ENCODE assay signal across 8 mouse cellular contexts in the genomic region with DNA sequence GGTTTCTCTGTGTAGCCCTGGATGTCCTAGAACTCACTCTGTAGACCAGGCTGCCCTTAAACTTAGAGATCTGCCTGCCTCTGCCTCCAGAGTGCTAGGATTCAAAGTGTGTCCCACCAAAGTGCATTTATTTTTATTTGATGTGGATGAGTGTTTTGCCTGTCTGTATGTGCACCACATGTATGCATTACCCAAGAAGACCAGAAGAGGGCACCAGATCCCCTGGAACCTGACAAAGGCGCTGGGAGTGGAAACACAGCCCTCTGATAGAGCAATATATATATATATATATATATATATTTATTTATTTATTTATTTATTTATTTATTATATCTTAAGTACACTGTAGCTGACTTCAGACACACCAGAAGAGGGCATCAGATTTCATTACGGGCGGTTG. TPM values are rescaled to one million over a fixed set of nuclear protein-coding genes. Genes with fewer than 3 reads are reported as not detected.
DNase-seq lines count a peak whose midpoint lies in the region; ATAC-seq and TF ChIP-seq lines count a peak whose summit lies in the region.
"Not testable (repeated sequence)": the region's sequence is repeated elsewhere in the genome, so short reads cannot be mapped to it uniquely, and the experiment has no call there.

No protein-coding gene starts in this region.

- peak; percentile 43; the same call in 1 of the 2 replicates for TF ChIP-seq CTCF in gastrocnemius, adult 2 months (IDR thresholded peaks at IDR 0.05)
- TF ChIP-seq CTCF in kidney, postnatal 0 days (IDR thresholded peaks at IDR 0.05; ENCODE audit: low read depth), result peak; percentile 46; the same call in 1 of the 2 replicates
- 0 out of 2 replicates have a peak, but pooled peaks have one; percentile 6 for TF ChIP-seq CTCF in lung, adult 2 months (IDR thresholded peaks at IDR 0.05; ENCODE audit: insufficient read depth, low read length)

- not testable (repeated sequence) for H3K27me3 ChIP-seq in kidney, postnatal 0 days (ENCODE audit: insufficient read depth, low read length)

- in situ Hi-C loops in ES-E14 (cut with MboI; ENCODE audit: low sequenced_read_pairs in 2 of 2, unreplicated experiment in 2 of 2), result not testable (repeated sequence)

- not testable (repeated sequence) for H3K4me1 ChIP-seq in ES-E14 (ENCODE audit: control insufficient read depth in 2 of 2, insufficient read depth in 2 of 2, low read length in 2 of 2, poor library complexity in 1 of 2); kidney, postnatal 0 days (replicated peaks; ENCODE audit: insufficient read depth, low read length); lung, adult 2 months (ENCODE audit: control insufficient read depth, insufficient read depth, low read length)

- H3K27ac ChIP-seq in ES-E14 (ENCODE audit: insufficient read depth, low read depth, low read length, poor library complexity, severe bottlenecking); gastrocnemius, adult 2 months; kidney, postnatal 0 days: not testable (repeated sequence)

- intact Hi-C loops in gastrocnemius, adult 2 months (cut with DNase I), result not testable (repeated sequence)

- H3K4me2 ChIP-seq in kidney, postnatal 0 days (ENCODE audit: low read length), result not testable (repeated sequence)

- not testable (repeated sequence) for H3K9me3 ChIP-seq in ES-E14 (ENCODE audit: control insufficient read depth, insufficient read depth, low read depth, low read length); kidney, postnatal 0 days (replicated peaks; ENCODE audit: low read length)

- TF ChIP-seq POLR2A in lung, adult 2 months (IDR thresholded peaks at IDR 0.05; ENCODE audit: borderline replicate concordance, extremely low read depth, low read depth, low read length), result not testable (repeated sequence)

- DNase-seq in A20 (ENCODE audit: low read depth, low spot score) (peak; percentile 41), ES-E14 (ENCODE audit: low read depth, low spot score) (peak; percentile 69)
- peak; percentile 57 for DNase-seq in adrenal gland, postnatal 14 days
- DNase-seq in gastrocnemius, adult 2 months; kidney, postnatal 0 days (ENCODE audit: low spot score); lung, adult 2 months: not testable (repeated sequence)
- DNase-seq in retina, postnatal 1 day, result peak; percentile 55
- peak; percentile 56 for DNase-seq in thymus, postnatal 4 days

- H3K4me3 ChIP-seq in ES-E14 (ENCODE audit: insufficient read depth in 1 of 2, low read depth in 1 of 2, low read length in 2 of 2, poor library complexity in 1 of 2, severe bottlenecking in 1 of 2); gastrocnemius, adult 2 months; kidney, postnatal 0 days (replicated peaks; ENCODE audit: low read depth, low read length); lung, adult 2 months (replicated peaks; ENCODE audit: extremely low read depth, low read depth, low read length): not testable (repeated sequence)

- H3K36me3 ChIP-seq in ES-E14 (ENCODE audit: control insufficient read depth, insufficient read depth, low read length, poor library complexity, severe bottlenecking); kidney, postnatal 0 days (ENCODE audit: insufficient read depth, low read length): not testable (repeated sequence)

- not testable (repeated sequence) for ATAC-seq in kidney, postnatal 0 days (replicated peaks; ENCODE audit: low FRiP score, low read depth)

- WGBS in kidney, postnatal 0 days, result 89% methylated on average over 3 of the region's 3 CpGs
- WGBS in lung, adult 2 months, result 90% methylated on average over 3 of the region's 3 CpGs

- H3K9ac ChIP-seq in ES-E14 (ENCODE audit: insufficient read depth, low read depth, low read length, poor library complexity, severe bottlenecking); kidney, postnatal 0 days (ENCODE audit: low read depth, low read length): not testable (repeated sequence)

RNA-seq across cellular contexts. Expression of a gene that starts 25.9 kb away (rescaled TPM):
- total RNA-seq in ES-E14 (2012; rRNA removed), result 19.8 and 19.9 TPM in 2 replicates
- 165 and 192 TPM in 2 replicates for total RNA-seq in adrenal gland, postnatal 14 days (2021)
- 100 to 1,000 TPM; 123 to 153 TPM for total RNA-seq in gastrocnemius, adult 2 months (2021)
- polyA plus RNA-seq in kidney, postnatal 0 days (2015; fragmentation: Nextera tagmentation; extraction: Ambion mirVana), result 14.6 and 15.5 TPM in 2 replicates
- polyA plus RNA-seq in lung, adult 2 months (2012; rRNA removed), result 65.5 and 78.9 TPM in 2 replicates
